Mouse (Mus musculus) macrophage (primary cell): ENCODE results near the gene Tex35. TPM values are rescaled to one million over a fixed set of nuclear protein-coding genes. Genes with fewer than 3 reads are reported as not detected.

Source experiments
- H3K27ac ChIP-seq: fragments of 350-480 bp; formaldehyde crosslinking; 2 replicates; pipeline ENCODE4 v1.9.0; 2021
- H3K36me3 ChIP-seq: fragments of 350-480 bp; formaldehyde crosslinking; 2 replicates; pipeline ENCODE4 v1.9.0; 2021; ENCODE audit errors: inconsistent target
- H3K4me3 ChIP-seq: fragments of 350-480 bp; formaldehyde crosslinking; 2 replicates; pipeline ENCODE4 v1.9.0; 2021; ENCODE audit errors: inconsistent target
- H3K79me2 ChIP-seq: fragments of 350-480 bp; formaldehyde crosslinking; 2 replicates; pipeline ENCODE4 v1.9.0; 2021; ENCODE audit errors: inconsistent target
- WGBS: methylation state at CpG from one replicate; pipeline ENCODE4 v1.1.7; 2026; ENCODE audit warnings: inconsistent platforms; ENCODE audit not compliant: missing documents; 5-methylcytosine and 5-hydroxymethylcytosine counted together
- polyA plus RNA-seq: library from polyadenylated mRNA; stranded (reverse); fragments of 250-400 nt; gene quantifications from 3 replicates; pipeline ENCODE4 v1.2.4, GENCODE M21; 2018; ENCODE audit warnings: inconsistent platforms

Gene Tex35
- polyA plus RNA-seq, 1 experiment from 2014 or later = not detected

GRCm38 (mm10) chr1:157073592-157073991 is 34.9 kb downstream of the Tex35 start:
- Histone ChIP-seq H3K27ac (no peak overlapping the region), H3K79me2 (no peaks in the 10 kb centered on the region), H3K36me3 (no peaks in the 10 kb centered on the region), H3K4me3 (no peak overlapping the region)
- WGBS = 95% methylated on average over 4 of the region's 4 CpGs

- Histone ChIP-seq H3K79me2 (no peaks in the 10 kb centered on the region), H3K36me3 (no peaks in the 10 kb centered on the region), H3K4me3 (no peak overlapping the region), H3K27ac (no peak overlapping the region)
- WGBS = 96% methylated on average over 15 of the region's 15 CpGs
Observed at GRCm38 (mm10) chr1:157069181-157069828, 39.2 kb downstream of the Tex35 start.

GRCm38 (mm10) chr1:157068316-157068715 is 40.2 kb downstream of the Tex35 start:
- Histone ChIP-seq H3K27ac (no peak overlapping the region), H3K36me3 (no peaks in the 10 kb centered on the region), H3K4me3 (no peak overlapping the region), H3K79me2 (no peaks in the 10 kb centered on the region)

- no peaks in the 10 kb centered on the region for H3K79me2 ChIP-seq
- no peaks in the 10 kb centered on the region for H3K36me3 ChIP-seq
- no peak overlapping the region for H3K27ac ChIP-seq
- 98% methylated on average over 12 of the region's 12 CpGs for WGBS
- no peak overlapping the region for H3K4me3 ChIP-seq
Observed at GRCm38 (mm10) chr1:157065819-157066730, 42.4 kb downstream of the Tex35 start.

GRCm38 (mm10) chr1:157063318-157064115 is 45.0 kb downstream of the Tex35 start:
- H3K4me3 ChIP-seq = no peak overlapping the region
- no peak overlapping the region for H3K27ac ChIP-seq
- WGBS = 78% methylated on average over 13 of the region's 13 CpGs
- H3K36me3 ChIP-seq = no peaks in the 10 kb centered on the region
- no peaks in the 10 kb centered on the region for H3K79me2 ChIP-seq

- Histone ChIP-seq H3K79me2 (no peaks in the 10 kb centered on the region), H3K36me3 (no peaks in the 10 kb centered on the region), H3K4me3 (no peak overlapping the region), H3K27ac (no peak overlapping the region)
- 90% methylated on average over 5 of the region's 5 CpGs for WGBS
Observed at GRCm38 (mm10) chr1:157062445-157062825, 46.0 kb downstream of the Tex35 start.

- H3K27ac ChIP-seq = no peak overlapping the region
- no peak overlapping the region for H3K4me3 ChIP-seq
- no peaks in the 10 kb centered on the region for H3K36me3 ChIP-seq
- WGBS = 84% methylated on average over 10 of the region's 10 CpGs
- no peaks in the 10 kb centered on the region for H3K79me2 ChIP-seq
Observed at GRCm38 (mm10) chr1:157061800-157062444, 46.6 kb downstream of the Tex35 start.

GRCm38 (mm10) chr1:157061170-157061569 is 47.3 kb downstream of the Tex35 start:
- H3K27ac ChIP-seq = no peak overlapping the region
- 53% methylated on average over 3 of the region's 3 CpGs for whole genome bisulfite sequencing
- no peaks in the 10 kb centered on the region for H3K36me3 ChIP-seq
- H3K79me2 ChIP-seq = no peaks in the 10 kb centered on the region
- no peak overlapping the region for H3K4me3 ChIP-seq

- Histone ChIP-seq H3K27ac (no peak overlapping the region), H3K79me2 (no peaks in the 10 kb centered on the region), H3K36me3 (no peaks in the 10 kb centered on the region), H3K4me3 (no peak overlapping the region)
- WGBS = 90% methylated on average over 8 of the region's 12 CpGs
Observed at GRCm38 (mm10) chr1:157060441-157061135, 47.9 kb downstream of the Tex35 start.

GRCm38 (mm10) chr1:157055901-157056300 is 52.6 kb downstream of the Tex35 start:
- no peak overlapping the region for H3K4me3 ChIP-seq
- 85% methylated on average over 6 of the region's 6 CpGs for WGBS
- no peak overlapping the region for H3K27ac ChIP-seq
- no peaks in the 10 kb centered on the region for H3K79me2 ChIP-seq
- no peaks in the 10 kb centered on the region for H3K36me3 ChIP-seq

- H3K79me2 ChIP-seq = no peaks in the 10 kb centered on the region
- no peak overlapping the region for H3K27ac ChIP-seq
- no peak overlapping the region for H3K4me3 ChIP-seq
- 94% methylated on average over 11 of the region's 11 CpGs for WGBS
- no peaks in the 10 kb centered on the region for H3K36me3 ChIP-seq
Observed at GRCm38 (mm10) chr1:157055288-157055831, 53.1 kb downstream of the Tex35 start.

GRCm38 (mm10) chr1:157054659-157055058 is 53.8 kb downstream of the Tex35 start:
- Histone ChIP-seq H3K27ac (no peak overlapping the region), H3K4me3 (no peak overlapping the region), H3K36me3 (no peaks in the 10 kb centered on the region), H3K79me2 (no peaks in the 10 kb centered on the region)
- WGBS = 81% methylated on average over 7 of the region's 7 CpGs

- WGBS = 100% methylated on average over 2 of the region's 2 CpGs
- Histone ChIP-seq H3K79me2 (no peaks in the 10 kb centered on the region), H3K36me3 (no peaks in the 10 kb centered on the region), H3K27ac (no peak overlapping the region), H3K4me3 (no peak overlapping the region)
Observed at GRCm38 (mm10) chr1:157049886-157050285, 58.6 kb downstream of the Tex35 start.
